Mouse (Mus musculus) megakaryocyte, adult 5-6 weeks (primary cell): ENCODE data around the gene Clip3. TPM values are rescaled to one million over a fixed set of nuclear protein-coding genes. Genes with fewer than 3 reads are reported as not detected.

ENCODE experiments used
- ATAC-seq: 2 replicates; pipeline ENCODE4 v1.8.0; 2016; ENCODE audit warnings: mild to moderate bottlenecking, inconsistent platforms; ENCODE audit not compliant: poor library complexity, severe bottlenecking
- total RNA-seq, 2 experiments: library from RNA; stranded (forward) in 1 of 2; stranded (reverse) in 1 of 2; fragments of 153-499, 151-499 nt in 1 of 2; fragments of 221-1000, 200-1000 nt in 1 of 2; gene quantifications; 2 replicates each; pipeline versions ENCODE4 v1.2.3 to v1.2.4; 2015 to 2017

Clip3 gene
- total RNA-seq, 2 experiments from 2014 or later, result 0.04 TPM; not detected in 1

DNA sequence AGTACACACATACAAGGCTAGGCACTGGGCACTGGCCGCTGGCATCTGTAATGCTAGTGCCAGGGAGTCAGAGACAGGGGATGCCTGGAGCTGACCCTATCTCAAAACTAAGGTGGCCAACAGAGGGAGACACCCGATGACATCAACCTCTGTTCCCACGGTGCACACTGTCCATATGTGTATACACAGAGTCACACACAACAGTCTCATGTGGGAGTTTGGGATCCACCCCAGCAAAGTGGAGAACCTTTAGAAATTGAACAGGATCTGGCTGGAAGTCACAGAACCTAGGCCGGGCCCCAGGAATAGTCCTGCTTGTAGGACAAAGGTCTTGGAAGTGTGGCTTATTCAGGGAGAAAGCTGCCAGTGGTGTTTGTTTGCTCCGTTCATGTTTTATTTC is 2.8 kb downstream of the Clip3 start:
- ATAC-seq, result no peak

- ATAC-seq, result no peak
These were observed 3.6 kb downstream of the Clip3 start for GRCm38 (mm10) chr7:30295103-30295502.

DNA sequence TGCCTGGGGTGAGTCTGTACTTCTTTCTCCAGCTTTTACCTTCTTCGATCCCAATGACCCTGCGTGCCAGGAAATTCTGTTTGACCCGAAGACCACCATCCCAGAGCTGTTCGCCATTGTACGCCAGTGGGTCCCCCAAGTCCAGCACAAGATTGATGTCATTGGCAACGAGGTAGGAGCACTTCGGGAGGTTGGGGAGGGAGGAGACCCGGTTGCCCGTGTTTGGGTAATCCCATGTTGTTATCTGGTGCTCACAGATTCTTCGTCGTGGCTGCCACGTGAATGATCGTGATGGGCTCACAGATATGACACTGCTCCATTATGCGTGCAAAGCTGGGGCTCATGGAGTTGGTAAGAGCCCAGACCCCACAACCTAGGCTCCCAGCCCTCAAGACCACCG is 5.3 kb downstream of the Clip3 start:
- ATAC-seq, result no peak

GRCm38 (mm10) chr7:30297266-30297665 is 5.7 kb downstream of the Clip3 start:
- no peak for ATAC-seq

DNA sequence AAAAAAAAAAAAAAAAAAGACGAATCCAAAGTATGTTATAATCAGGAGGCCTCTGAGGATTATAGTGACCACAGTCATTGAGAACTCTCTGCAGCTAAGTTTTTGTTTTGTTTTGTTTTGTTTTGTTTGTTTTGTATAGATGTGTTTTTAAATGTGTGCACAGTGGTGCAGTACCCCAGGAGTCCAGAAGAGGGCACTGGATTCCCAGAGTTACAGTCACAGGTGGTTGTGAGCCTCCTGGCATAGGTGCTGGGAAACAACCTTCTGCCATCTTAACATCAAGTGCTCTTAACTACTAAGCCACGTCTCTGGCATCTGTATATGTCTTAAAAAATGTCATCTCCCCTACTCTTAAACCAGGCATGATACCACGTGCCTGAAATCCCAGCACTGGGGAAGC is 9.4 kb downstream of the Clip3 start:
- peak; percentile 68 for ATAC-seq

DNA sequence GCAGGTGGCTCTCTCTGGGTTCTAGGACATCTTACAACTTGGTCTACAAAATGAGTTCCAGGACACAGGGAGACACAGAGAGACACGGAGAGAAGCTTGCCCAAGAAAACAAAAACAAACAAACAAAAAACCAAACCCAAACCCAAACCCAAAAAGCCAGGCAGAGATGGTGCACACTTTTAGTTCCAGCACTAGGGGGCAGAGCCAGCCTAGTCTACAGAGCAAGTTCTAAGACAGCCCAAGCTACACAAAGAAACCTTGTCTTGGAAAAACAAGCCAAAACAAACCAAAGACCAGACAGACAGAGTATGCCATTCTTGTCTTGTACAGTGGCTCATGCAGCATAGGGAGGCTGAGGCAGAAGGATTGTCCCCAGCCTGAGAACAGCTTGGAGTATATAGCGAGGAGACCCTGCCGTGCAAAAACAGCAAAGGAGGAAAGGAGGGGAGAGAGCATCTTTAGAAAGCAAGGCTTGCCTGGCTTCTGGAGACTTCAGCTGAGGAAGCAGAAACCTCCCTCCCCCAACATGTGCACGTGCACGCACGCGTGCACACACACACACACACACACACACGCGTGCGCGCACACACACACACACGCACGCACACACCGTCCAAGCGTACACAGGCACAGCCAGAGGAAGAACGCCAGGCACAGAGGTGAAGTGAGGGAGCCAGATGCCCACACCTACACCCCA is 14.7 kb downstream of the Clip3 start:
- ATAC-seq, result no peak

DNA sequence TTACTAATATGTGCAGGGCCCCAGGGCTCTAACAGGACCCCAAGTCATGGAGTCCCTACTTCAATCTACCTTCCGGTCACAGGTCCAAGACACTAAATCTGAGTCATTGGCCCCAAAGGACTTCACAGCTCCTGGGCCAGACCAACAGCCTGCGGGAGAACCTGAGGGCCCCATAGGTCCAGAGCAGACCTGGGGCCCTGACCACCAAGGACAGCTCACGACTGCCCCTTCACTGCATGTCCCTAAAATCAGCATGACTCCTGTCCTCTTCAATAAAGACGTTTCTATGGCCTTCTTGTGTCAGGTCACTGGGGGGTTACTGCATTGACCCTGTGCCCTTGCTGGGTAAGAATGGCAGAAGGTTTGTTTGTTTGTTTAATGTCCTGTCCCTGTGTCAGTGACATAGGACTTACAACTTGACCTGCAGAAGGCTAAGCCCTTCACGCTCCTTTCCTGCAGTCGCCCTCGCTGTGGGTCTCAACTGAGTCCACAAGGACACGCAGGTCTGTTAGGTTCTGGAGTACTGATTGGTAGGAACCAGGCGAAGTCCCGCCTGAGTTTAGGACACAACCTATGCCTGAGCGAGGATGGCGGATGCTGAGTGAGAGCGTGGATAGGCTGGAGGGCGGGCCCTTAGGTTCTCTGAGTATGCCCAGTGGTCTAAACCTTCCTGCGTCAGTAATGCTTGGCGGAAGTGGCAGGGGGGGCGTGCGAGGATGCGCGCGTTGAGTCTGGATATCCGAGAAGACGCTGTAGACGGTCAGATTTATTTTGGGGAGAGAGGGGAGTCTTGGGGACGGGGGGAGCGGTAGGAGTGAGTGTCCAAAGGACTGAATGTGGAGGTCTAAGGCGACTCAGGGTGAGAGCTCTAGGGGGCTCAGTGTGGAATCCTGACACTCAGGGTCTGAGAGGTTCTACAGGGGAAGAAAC is 16.8 kb downstream of the Clip3 start, which contains the start of gene Alkbh6:
Alkbh6 (plus strand) TSS at position 642 of the 930 bp plus-strand sequence.
- peak; percentile 100 for ATAC-seq

DNA sequence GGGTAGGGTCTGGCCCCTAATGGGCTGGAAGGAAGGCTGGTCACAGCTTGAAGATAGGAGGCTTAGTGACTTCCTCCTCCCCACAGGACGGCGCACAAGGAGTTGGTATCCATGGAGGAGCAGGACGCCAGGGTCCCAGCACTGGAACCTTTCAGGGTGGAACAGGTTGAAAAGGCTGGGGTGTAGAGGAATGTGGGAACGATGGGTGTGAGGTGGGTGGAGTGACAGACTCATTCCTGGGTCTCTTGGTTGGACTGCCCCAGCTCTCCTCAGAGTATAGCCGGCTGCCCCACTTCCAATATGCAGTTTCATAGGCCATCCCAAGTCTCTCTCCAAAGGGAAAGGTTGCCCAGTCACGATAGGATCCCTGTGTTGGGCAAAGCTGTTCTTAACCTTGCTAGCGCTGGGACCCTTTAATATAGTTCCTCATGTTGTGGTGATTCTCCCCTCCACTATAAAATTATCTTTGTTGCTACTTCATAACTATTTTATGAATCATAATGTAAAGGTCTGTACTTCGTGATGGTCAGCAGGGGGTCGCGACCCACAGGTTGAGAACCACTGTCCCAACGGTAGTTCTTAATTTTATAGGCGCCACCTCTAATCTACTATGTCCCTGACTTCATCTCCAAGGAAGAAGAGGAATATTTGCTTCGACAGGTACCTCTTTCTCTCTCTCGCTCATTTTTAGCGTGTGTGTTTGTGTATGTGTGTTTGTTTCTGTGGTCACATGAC is 18.0 kb downstream of the Clip3 start:
- no peak for ATAC-seq

DNA sequence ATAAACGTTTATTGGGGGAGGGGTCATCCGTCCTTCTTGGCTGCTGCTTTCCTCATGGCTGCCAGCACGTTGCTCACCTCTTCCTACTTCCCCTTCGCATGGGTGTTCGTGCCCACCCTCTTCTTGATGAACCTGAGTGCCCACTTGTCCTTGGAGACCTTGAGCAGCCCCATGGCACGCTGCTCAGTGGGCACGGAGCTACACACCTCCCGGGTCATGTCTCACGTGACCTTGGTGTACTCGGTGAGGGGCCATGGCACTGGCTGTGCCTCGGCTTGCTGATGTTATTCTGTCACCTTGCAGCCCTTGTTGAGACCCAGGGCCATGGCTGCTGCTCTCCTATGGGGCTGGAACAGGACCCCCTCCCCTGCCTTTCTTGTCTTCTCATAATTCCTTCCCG is 18.6 kb downstream of the Clip3 start:
- no peak for ATAC-seq

DNA sequence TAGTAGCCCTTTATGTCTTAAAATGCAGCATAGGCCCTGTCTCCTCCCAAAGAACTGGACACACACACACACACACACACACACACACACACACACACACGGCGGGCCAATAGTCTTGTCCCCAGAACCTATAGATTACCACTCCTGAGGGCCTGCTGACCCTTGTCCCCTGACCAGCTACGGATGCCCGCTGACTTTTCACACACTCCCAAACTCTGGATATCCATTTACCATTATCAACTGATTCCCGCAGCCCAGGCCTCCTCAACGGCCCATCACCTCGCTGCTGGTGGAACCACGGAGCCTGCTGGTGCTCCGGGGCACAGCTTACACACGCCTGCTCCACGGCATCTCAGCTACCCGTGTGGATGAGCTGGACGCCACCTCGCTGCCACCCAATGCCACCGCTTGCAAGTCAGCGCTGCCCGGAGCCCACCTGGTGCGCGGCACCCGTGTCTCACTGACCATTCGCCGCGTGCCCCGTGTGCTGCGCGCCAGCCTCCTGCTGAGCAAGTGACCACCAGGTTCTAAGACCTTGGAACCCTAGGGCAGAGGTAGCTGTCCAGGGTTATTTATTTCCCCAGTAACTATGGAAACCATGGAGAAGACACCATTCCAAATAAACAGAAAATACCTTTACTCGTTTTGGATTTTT is 22.3 kb downstream of the Clip3 start:
- no peak for ATAC-seq

GRCm38 (mm10) chr7:30314721-30315155 is 23.2 kb downstream of the Clip3 start, which contains the start of gene Syne4:
Syne4 (plus strand) TSS chr7:30314807.
- no peak for ATAC-seq

DNA sequence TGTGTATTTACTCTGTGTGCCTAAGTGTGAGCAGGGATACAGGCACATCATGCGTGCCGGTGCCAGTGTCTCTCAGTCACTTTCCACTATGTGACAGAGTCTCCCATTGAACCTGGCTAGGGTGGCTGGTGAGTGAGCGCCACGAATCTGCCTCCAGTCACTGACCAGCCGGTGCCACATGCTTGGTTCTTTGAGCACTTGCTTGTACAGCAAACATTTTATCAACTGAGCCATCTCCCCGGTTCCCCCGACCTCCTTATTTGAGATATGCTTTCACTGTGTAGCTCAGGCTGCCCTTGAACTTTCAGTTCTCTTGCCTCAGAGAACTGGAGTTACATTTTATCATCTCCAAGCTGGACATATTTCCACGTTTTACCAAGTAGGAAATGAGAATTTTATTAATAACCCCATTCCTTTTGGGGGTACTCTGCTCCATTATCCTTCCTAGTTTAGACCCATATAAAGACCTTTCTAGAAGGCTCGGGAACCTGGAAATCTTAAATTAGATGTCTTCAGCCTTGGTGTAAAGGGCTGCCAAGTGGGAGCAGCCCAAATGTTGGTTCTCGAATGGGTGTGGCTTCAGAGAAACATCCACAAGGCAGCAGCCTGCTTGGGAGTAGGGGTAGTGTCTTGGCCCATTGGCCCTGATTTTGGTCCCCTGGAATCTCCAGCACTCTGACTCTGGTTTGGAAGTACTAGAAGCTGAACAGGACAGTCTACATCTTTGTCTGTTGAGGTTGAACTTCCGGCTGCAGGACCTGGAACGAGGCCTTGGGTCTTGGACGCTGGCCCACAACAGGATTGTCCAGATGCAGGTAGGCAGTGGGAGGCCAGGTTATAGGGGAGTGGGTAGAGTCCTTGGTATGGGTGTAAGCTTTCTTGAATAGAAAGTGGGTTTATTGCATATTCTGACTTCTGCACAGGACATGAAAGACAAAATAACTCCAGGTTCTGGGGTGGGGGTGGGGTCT is 24.3 kb downstream of the Clip3 start:
- no peak for ATAC-seq

- no peak for ATAC-seq
These were observed 26.6 kb downstream of the Clip3 start for GRCm38 (mm10) chr7:30318142-30318541.

DNA sequence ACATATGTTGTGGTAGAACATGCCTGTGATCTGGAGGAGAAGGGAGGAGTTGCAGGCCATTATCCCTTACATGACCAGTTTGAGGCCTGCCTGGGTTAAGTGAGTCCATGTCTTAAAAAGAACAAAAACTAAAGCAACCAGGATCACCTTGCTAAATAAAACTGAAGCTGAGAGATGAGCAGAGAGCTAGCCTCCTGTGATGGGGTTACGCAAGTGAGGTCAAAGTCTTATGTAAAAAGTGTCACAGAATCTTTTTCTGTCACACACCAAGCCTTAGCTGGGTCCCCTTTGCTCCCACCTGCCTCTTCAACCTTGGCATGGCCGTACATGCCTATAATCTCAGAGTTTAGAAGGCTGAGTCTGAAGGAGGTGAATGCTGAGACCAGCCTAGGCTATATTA is 29.4 kb downstream of the Clip3 start:
- no peak for ATAC-seq

DNA sequence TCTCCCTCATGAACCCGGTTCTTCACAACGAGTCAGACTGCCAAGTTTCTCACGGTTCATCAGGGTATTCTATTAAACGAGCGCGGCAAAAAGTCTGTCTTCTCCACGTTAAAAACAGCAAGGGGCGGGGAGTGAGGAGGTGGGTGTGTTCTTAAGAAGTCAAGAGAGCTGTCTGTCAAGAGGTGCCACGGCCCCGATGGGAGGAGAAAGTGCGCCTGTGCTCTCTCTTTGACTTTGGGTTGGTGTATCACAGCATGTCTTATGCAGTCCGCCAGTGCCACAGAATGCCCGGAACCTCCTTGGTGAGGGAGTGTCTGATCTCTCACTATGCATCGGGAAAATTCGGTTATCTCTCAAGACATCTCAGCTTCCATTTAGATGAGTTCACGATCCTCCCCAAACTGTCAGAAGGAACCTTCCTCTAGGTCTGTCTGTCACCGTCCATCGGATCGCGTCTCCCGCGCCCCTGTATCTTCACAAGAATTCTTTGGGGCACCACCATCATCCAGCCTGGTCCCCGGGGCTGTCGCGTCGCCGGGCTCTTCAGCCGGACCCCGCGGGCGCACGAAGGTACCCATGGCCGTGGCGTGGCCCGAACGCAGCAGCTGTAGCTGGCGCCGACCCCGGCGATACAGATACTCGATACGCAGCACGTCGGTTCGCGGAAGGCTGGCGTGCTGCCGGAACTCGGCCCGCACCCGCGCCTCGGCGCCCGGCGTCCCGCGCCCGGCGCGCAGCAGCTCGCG is 30.2 kb downstream of the Clip3 start, which contains the start of gene E130208F15Rik:
E130208F15Rik (plus strand) TSS at position 202 of the 746 bp plus-strand sequence.
- peak; percentile 42 for ATAC-seq

DNA sequence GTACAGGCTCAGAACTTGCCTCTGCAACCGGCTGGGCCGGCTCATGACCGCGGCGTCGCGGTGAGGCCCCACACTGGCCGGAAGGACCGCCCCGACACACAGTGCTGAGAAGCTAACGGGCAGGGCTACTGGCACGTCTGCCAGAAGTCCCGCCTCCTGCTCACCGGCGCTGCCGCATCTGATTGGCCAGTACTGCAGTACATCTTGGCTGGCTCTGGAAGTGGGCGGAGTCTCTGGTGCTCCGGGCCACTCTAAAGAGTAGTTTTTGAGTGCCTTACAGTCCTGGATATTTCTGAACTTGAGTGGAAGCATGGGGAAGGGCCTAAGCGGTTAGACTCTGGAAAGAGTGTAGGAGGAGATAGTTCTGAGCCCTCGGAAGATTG is 30.7 kb downstream of the Clip3 start:
- ATAC-seq, result peak; percentile 98

DNA sequence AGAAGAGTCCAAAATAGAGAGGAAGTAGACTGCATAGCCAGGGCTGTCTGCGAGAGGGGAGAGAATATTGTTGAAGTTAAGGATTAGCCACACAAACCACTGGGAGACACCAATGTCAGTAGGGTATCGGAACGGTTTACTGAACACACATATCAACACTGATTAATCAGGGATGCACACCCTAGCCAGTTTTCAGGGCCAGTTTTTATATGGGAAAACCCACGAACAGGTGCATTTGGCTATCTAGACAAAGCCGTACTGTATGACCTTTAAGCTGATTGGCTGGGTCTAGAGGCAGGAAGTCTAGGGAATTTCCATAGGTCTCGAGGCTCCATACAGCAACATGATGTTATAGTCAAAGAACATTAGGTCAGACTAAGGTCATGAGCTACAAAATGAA is 31.3 kb downstream of the Clip3 start:
- ATAC-seq, result no peak

DNA sequence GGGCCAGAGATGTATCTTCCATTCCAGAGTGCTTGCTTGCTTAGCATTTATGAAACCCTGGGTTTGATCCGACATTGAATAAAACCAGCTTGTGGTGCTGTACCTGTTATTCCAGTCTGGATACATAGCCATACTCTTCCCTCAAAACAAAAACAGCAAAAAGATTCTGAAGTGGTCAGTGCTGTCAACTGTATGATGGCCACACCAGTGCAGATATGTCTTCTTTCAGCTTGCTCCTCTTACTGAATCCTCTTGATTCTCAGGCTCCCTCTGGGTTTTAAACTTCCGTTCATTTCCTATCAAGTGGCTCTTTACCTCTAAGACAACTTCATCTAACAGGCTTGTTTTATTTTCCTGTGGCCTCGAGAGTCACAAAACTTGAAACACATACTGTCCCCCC is 32.3 kb downstream of the Clip3 start, which contains the start of gene Sdhaf1:
Sdhaf1 (minus strand) TSS at position 101 of the 400 bp plus-strand sequence.
- ATAC-seq, result no peak
